In genomic region chr12:81002841-81003635, GRCm38 (mm10) we compare ENCODE assay signal across 20 mouse cellular contexts. TPM values are rescaled to one million over a fixed set of nuclear protein-coding genes. Genes with fewer than 3 reads are reported as not detected.
DNase-seq lines count a peak whose midpoint lies in the region; ATAC-seq and TF ChIP-seq lines count a peak whose summit lies in the region.
"Had no signal": no experiment of that assay in that cellular context is flagged by ENCODE, and none has a peak within 500 bp of the region (broad histone marks: within the 10 kb centered on the region; RNA-seq: fewer than 3 reads in every experiment).

No protein-coding gene starts in this region.

- 4% methylated on average over 13 of the region's 13 CpGs for WGBS in forebrain, embryonic 12.5 days
- 4% methylated on average over 13 of the region's 13 CpGs for WGBS in limb, embryonic 10.5 days

- H3K9me3 ChIP-seq in forebrain, embryonic 12.5 days, result no peaks in the 10 kb centered on the region
- H3K9me3 ChIP-seq in limb, embryonic 10.5 days (replicated peaks), result no peaks in the 10 kb centered on the region
- H3K9me3 ChIP-seq: hindbrain, embryonic 13.5 days; midbrain, embryonic 13.5 days had no signal

- no peak for TF ChIP-seq POLR2A in brain, embryonic 14.5 days (IDR thresholded peaks at IDR 0.05; ENCODE audit: borderline replicate concordance, extremely low read depth, insufficient read depth, insufficient read length, poor library complexity, severe bottlenecking)

- H3K4me1 ChIP-seq in forebrain, embryonic 12.5 days, result peaks cover 37% of the 10 kb centered on the region
- peaks cover 52% of the 10 kb centered on the region for H3K4me1 ChIP-seq in limb, embryonic 10.5 days

- DNase-seq in brain, embryonic 14.5 days (ENCODE audit: low read depth), result peak; percentile 94
- DNase-seq in embryo, embryonic 10.5 days (ENCODE audit: low spot score), result peak; percentile 68
- peak; percentile 58 for DNase-seq in limb, embryonic 10.5 days (ENCODE audit: low spot score)
- no peak for DNase-seq in urinary bladder, adult 18-20 months (ENCODE audit: low spot score in 2 of 2)
- no peak for DNase-seq in layer of hippocampus, adult 9-11 months
- DNase-seq in thymus, postnatal 25 days, result no peak
- DNase-seq: adrenal gland, postnatal 36 days; cerebellum, adult 9-10 months; heart, adult 18-20 months; kidney, adult 11 months; kidney, postnatal 10 days; lung, adult 18-20 months; lung, postnatal 4 days; right cerebral cortex, adult 18-20 months had no signal

- H3K9ac ChIP-seq in forebrain, embryonic 12.5 days, result no peak overlapping the region
- H3K9ac ChIP-seq: hindbrain, embryonic 13.5 days; midbrain, embryonic 13.5 days had no signal

- H3K27ac ChIP-seq in forebrain, embryonic 12.5 days, result peak overlapping the region; percentile 63
- H3K27ac ChIP-seq in limb, embryonic 10.5 days, result peak overlapping the region; percentile 46; the same call in 1 of the 2 replicates
- H3K27ac ChIP-seq: hindbrain, embryonic 13.5 days; midbrain, embryonic 13.5 days had no signal

- ATAC-seq in forebrain, embryonic 12.5 days (ENCODE audit: low FRiP score), result peak; percentile 88
- ATAC-seq: activated CD4-positive, CD25-positive, alpha-beta regulatory T cell, adult 4 months; midbrain, embryonic 13.5 days; Patski had no signal

- H3K27me3 ChIP-seq in forebrain, embryonic 12.5 days, result peaks cover 40% of the 10 kb centered on the region
- peaks cover 14% of the 10 kb centered on the region for H3K27me3 ChIP-seq in limb, embryonic 10.5 days (ENCODE audit: low read depth, poor library complexity, severe bottlenecking)
- H3K27me3 ChIP-seq: midbrain, embryonic 13.5 days had no signal

- peak overlapping the region; percentile 30 for H3K4me2 ChIP-seq in forebrain, embryonic 12.5 days
- H3K4me2 ChIP-seq: hindbrain, embryonic 13.5 days; midbrain, embryonic 13.5 days had no signal

- H3K36me3 ChIP-seq in forebrain, embryonic 12.5 days (replicated peaks), result no peaks in the 10 kb centered on the region
- H3K36me3 ChIP-seq in limb, embryonic 10.5 days, result no peaks in the 10 kb centered on the region
- H3K36me3 ChIP-seq: hindbrain, embryonic 13.5 days; midbrain, embryonic 13.5 days had no signal

- no peak overlapping the region for H3K4me3 ChIP-seq in forebrain, embryonic 12.5 days (replicated peaks)
- peak overlapping the region; percentile 19; the same call in 1 of the 2 replicates for H3K4me3 ChIP-seq in limb, embryonic 10.5 days
- H3K4me3 ChIP-seq: hindbrain, embryonic 13.5 days; midbrain, embryonic 13.5 days; myocyte had no signal

- no peak for TF ChIP-seq CTCF in brain, embryonic 14.5 days (IDR thresholded peaks at IDR 0.05; ENCODE audit: borderline replicate concordance, extremely low read depth, insufficient read depth, insufficient read length)

RNA-seq across cellular contexts. Expression of gene Smoc1, which starts 23.6 kb away (rescaled TPM):
- 22.4 and 40.0 TPM in 2 replicates for polyA plus RNA-seq in brain, embryonic 14.5 days (2012; rRNA removed)
- polyA plus RNA-seq in forebrain, embryonic 12.5 days (2016; fragmentation: Nextera tagmentation; extraction: Ambion mirVana), result 7.3 and 8.5 TPM in 2 replicates
- 24.2 and 29.6 TPM in 2 replicates for polyA plus RNA-seq in limb, embryonic 10.5 days (2016; fragmentation: Nextera tagmentation; extraction: Ambion mirVana)

RNA-seq across cellular contexts. Expression of gene Slc10a1, which starts 34.5 kb away (rescaled TPM):
- polyA plus RNA-seq in brain, embryonic 14.5 days (2012; rRNA removed), result not detected in 2 replicates
- 0.99 and 1.4 TPM in 2 replicates for polyA plus RNA-seq in forebrain, embryonic 12.5 days (2016; fragmentation: Nextera tagmentation; extraction: Ambion mirVana)
- polyA plus RNA-seq in limb, embryonic 10.5 days (2016; fragmentation: Nextera tagmentation; extraction: Ambion mirVana), result 0.40 and 0.68 TPM in 2 replicates

RNA-seq across cellular contexts. Expression of gene Srsf5, which starts 57.7 kb away (rescaled TPM):
- polyA plus RNA-seq in brain, embryonic 14.5 days (2012; rRNA removed), result 544 and 552 TPM in 2 replicates
- 656 and 658 TPM in 2 replicates for polyA plus RNA-seq in forebrain, embryonic 12.5 days (2016; fragmentation: Nextera tagmentation; extraction: Ambion mirVana)
- polyA plus RNA-seq in limb, embryonic 10.5 days (2016; fragmentation: Nextera tagmentation; extraction: Ambion mirVana), result 411 and 501 TPM in 2 replicates

Comparison
In these comparisons a context has a peak if more than half of its experiments do, and no peak if none do; other contexts are left out.
1. DNase-seq: peak in brain, embryonic 14.5 days (single experiment), embryo, embryonic 10.5 days (single experiment) and limb, embryonic 10.5 days (single experiment); none in urinary bladder, adult 18-20 months (0 of 2), layer of hippocampus, adult 9-11 months (single experiment) and thymus, postnatal 25 days (single experiment).